Mouse (Mus musculus) B cell, adult 2 months (primary cell): ENCODE results near the gene Ceacam19.

Experiments used
- DNase-seq, 2 experiments: peaks; one replicate each; pipeline ENCODE4 v3.0.0; 2022

Gene Ceacam19

GRCm38 (mm10) chr7:19876781-19877425 lies 10.9 kb downstream of the Ceacam19 start:
- DNase-seq: peak; percentile 80 to 83

DNA sequence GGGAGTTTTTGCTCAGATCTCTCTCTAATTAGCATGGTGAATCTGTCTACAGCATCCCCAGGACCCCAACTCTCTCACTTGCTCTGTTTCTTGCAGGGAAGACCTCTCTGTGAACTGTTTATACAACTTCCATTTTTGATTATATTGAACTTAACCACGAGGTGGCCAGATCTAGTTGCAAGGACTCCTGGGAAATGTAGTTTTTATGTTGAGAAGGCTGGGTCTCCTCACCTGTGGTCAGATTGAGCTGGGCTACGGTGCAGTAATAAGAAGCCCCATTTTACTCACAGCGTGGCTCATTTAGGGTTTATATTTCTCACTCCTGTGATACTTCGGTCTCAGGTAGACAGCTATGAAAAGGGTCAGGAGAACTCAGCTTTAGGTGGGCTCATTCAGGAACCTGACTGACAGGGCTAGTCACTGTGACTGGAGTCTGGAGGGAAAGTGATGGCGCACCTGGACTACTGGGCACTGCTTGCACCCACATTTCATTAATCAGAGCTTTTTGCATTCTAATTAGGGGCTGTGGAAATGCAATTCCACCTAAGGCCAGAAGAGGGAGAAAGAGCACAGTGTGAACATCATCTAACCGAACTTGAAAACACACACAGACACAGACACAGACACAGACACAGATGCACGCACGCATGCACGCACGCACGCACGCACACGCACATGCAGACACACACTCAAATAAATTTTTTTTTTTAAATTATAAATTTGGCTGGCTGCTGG lies 11.7 kb downstream of the Ceacam19 start:
- DNase-seq: peak; percentile 72 to 77

GRCm38 (mm10) chr7:19871943-19872601 lies 15.7 kb downstream of the Ceacam19 start:
- DNase-seq: peak; percentile 56 to 59

DNA sequence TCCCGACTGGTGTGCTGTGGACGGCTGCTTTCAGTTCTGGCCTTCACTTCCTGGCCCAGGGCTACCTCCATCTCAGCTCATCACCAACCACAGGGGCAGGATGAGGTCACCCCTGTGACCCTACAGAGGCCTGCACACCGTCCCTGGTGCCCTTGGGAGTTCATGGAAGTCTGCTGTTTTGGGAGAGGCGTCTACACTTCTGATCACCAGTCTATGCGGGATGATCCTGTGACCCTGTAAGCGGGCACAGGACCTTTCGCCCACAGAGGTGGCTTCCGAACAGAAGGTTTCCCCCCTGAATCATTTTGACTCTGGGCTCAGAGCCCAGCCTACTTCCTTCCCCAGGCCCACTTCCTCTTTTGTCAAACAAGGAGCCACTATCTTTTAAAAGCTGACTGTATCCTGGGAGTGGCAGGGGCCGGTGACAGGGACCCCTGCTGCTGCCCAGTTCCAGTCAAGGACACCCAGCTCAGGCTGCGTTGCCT lies 16.6 kb downstream of the Ceacam19 start:
- peak; percentile 77 to 78 for DNase-seq

DNA sequence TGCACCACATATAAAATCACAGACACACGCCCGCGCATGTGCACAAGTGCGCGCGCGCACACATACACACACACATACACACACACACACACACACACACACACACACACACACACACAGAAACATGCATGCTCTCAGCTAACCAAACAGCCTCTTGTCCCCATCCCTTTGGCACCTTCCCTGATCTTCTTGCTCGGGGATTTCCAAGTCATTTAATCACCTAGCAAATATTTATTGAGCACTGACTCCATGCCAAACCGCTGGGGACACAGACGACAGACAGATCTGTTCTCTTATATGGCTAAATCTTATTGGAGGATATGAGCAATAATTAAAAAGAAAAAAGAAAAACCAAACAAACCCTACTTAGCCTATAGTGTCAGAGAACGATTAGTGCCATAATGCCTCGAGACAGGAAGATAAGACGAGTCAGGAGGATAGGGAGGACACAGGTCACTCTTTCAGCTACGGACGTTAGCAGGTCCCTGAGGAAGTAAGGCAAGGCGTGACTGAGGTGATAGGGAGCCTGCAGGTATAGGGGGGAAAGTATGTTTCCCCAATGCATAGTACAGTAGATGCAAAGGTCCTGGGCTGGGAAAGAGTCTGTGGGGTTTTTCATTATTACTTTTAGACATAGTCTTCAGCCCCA lies 19.9 kb downstream of the Ceacam19 start:
- no peak for DNase-seq

DNA sequence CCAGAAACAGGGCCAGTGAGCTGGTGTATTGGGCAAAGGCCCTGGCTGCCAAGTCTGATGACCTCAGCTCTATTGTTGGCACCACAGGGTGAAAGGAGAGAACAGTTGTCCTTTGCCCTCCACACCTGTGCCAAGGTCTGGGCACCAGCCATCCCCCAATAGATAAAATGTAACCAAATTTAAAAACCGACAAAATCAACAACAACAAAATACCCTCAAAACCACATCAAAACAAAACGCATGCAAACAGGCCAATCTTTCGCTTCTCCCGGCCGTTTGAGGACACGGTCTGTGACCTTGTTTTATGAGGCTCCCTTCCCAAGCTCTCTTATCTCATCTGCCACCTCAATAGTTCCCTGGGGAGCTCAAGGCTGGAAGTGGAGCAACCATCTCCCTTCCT lies 21.3 kb downstream of the Ceacam19 start:
- no peak for DNase-seq

- no peak for DNase-seq
Measured at GRCm38 (mm10) chr7:19865246-19866036, 22.3 kb downstream of the Ceacam19 start.

GRCm38 (mm10) chr7:19864241-19864640 lies 23.5 kb downstream of the Ceacam19 start:
- DNase-seq: no peak

DNA sequence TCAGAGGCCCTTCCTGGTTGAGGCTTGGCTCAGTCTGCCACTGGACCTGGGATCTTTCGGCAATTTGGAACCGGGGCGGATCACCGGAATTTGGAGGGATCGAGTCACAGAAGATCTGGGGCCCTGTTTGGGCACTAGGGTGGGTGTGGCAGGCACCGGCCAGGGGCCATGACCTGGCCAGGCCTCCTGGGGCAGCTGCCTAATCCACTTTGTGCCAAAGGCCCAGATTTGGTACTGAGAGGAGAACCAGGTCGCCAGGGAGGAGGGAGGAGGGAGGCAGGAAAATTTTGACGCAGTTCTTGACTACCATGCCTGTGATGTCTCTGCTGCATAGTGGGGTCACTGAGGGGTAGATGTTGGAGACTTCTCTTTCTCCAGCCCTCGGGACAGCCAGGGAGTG lies 26.6 kb downstream of the Ceacam19 start, which contains the start of gene Ceacam16:
Gene Ceacam16 (minus strand): TSS at position 101 of the 400 bp plus-strand sequence.
- DNase-seq: no peak

DNA sequence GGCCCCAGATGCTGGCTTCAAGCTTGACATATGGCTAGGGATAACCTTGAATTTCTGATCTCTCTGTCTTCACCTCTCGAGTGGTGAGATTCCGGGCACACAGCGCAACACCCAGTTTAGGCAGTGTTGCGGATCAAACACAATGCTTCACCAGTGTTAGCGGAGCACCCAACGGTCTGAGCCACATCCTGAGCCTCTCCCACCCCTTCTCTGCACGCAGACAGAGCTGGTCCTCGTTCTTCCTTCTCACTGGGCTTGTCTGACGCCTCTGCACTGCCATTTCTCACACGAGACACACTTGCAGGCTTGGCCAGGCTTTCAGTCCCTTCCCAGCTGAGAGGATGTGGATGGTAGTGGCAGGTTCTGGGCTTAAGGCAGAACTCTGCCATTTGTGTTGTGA lies 28.0 kb downstream of the Ceacam19 start:
- DNase-seq: no peak

DNA sequence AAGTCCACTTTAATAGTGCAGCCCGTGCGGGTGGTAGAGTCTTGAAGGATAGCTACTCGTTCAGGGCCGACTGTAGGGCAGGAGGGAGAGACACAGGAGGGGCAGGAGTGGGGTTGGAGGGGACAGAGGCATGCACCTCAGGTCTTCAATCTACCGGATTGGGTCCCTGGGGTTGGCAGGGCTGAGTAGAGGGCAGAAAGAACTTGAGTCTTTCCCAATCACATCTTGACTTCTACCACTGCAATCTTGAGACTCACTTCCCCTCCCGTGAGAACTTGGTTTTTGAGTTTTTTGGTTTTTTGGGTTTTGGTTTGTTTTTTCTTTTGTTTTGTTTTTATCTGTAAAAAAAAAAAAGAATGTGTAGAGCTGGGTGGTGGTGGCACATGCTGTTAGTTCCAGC lies 31.5 kb downstream of the Ceacam19 start:
- no peak for DNase-seq

GRCm38 (mm10) chr7:19855663-19856062 lies 32.1 kb downstream of the Ceacam19 start:
- DNase-seq: no peak

GRCm38 (mm10) chr7:19853526-19853925 lies 34.2 kb downstream of the Ceacam19 start:
- DNase-seq: no peak

DNA sequence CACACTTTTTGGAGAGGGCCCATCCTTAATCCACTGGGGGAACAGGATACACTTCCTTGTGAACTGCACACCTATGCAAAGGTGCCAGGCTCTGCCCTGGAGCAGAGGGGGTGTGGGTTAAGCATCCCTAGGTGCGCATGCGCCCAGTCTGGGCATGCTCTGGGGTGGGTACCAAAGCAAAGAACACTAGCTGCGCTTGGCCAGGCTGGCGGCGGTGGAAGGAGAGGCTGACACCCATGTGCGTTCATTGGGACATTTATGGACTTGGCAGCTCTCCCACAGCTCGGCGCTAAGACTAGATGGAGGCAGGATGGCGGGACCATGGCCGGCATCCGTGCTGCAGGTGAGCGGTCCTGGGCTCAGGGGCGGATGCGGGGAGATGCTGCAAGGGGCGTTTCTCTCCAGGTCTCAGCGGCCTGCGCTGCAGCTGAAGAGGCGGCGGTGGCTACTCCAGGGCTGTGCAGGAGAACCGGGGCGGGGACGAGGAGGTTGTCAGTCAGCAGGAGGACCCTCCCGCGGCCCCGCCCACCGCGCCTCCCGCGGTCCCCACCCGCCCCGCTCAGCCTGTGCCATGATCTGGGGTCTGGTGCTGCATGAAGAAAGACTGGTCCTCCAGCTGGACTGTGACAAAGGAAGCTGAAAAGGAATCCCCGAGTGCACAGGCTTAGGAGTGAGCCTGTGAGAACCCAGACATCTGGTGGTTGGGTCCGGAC lies 35.8 kb downstream of the Ceacam19 start, which contains the start of gene Gm19345:
Gene Gm19345 (plus strand): TSS at position 146 of the 713 bp plus-strand sequence.
- no peak for DNase-seq

DNA sequence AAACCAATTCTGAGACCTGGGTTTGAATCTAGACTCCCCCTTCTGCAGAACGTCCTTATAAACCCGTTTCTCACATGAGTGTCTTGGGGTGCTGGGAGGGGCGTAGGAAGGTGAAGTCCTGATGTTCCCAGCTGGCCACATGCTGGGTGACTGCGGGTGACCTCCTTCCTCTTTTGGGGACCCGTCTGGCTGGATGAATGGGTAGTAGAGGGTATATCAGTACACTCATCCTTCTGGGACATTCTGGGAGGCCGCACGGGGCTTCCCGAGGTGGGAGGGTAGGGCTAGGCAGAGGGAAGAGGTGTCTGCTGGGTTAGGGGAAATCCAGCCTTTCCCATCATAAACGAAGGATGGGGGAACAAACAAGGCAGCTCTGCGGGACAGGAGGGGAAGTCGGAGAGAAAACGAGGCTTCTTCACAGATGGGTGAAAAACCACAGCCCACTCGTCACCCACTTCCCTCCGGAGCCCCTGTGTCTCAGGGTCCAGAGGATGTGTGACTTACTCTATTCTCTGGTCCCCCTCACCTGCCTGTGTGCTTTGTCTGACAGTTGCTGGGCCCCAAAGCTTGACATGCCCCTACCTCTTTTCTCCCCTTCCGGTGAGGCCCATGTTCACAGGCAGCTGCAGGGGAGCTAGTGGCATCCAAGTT lies 43.1 kb downstream of the Ceacam19 start:
- DNase-seq: peak; percentile 65 to 73

DNA sequence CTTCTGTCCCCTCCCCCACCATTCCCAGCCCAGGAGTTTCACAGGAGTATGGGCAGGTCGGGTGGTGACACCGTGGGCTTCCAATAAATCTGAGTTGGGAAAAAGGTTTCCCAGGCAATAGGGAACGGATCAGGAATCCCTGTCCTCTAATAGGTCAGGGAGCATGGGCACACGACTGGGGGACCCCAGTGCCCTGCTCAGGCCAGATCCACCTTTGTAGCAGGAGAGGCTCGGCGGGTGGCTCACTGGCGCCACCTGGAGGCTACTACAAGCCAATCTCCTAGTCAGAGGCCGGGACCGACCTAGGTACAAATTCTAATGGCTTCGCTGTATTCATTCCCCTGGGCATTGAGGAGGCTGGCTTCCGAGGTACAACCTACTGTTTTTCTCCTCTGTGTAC lies 44.2 kb downstream of the Ceacam19 start:
- peak; percentile 87 for DNase-seq

GRCm38 (mm10) chr7:19842885-19843504 lies 44.8 kb downstream of the Ceacam19 start:
- DNase-seq: no peak

GRCm38 (mm10) chr7:19841686-19842413 lies 45.9 kb downstream of the Ceacam19 start:
- DNase-seq: no peak

DNA sequence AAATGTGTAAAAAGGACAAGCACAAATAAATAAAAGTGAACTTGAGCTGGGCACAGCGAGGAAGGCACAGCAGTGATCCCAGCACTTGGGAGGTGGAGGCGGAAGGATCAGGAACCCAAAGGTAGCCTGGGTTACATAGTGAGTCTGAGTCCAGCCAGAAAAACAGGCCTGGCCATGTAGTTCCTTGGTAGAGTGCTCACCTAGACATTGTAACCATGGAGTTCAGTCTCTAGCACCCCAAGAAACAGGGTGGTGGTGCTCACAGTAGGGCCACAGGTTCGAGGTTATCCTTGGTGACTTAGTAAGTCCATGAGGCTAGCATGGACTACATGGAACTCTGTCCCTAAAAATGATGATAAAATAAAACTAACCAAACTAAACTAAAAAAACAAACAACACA lies 46.8 kb downstream of the Ceacam19 start:
- DNase-seq: no peak

- DNase-seq: no peak
Measured at GRCm38 (mm10) chr7:19840371-19840770, 47.4 kb downstream of the Ceacam19 start.
